Mouse (Mus musculus) CH12.LX (cell line): ENCODE data around the gene Samd1. TPM values are rescaled to one million over a fixed set of nuclear protein-coding genes. Genes with fewer than 3 reads are reported as not detected.

Experiments used
- DNase-seq: peaks from one replicate; pipeline ENCODE4 v3.0.0-alpha.2; 2013; ENCODE audit errors: extremely low read depth
- H3K27ac ChIP-seq: 2 replicates; pipeline ENCODE4 v1.5.1; 2012; ENCODE audit warnings: low read depth, mild to moderate bottlenecking, control low read depth, moderate library complexity; ENCODE audit not compliant: insufficient read depth
- H3K27me3 ChIP-seq: replicated peaks from 2 replicates; pipeline ENCODE3; 2012; ENCODE audit warnings: inconsistent platforms
- H3K36me3 ChIP-seq, 2 experiments: replicated peaks in 1 of 2; 2 replicates each; pipeline versions ENCODE3 to v1.6.1; 2012; ENCODE audit warnings: inconsistent platforms in 1 of 2, low read length in 1 of 2, mild to moderate bottlenecking in 1 of 2, mixed read lengths in 1 of 2, moderate library complexity in 1 of 2; ENCODE audit not compliant: control insufficient read depth in 1 of 2, insufficient read depth in 1 of 2
- H3K4me1 ChIP-seq, 2 experiments: 2 replicates each; pipeline ENCODE4 v1.6.1; 2012; ENCODE audit warnings: inconsistent platforms in 1 of 2, moderate library complexity in 1 of 2; ENCODE audit not compliant: insufficient read depth in 2 of 2, control insufficient read depth in 1 of 2
- H3K4me2 ChIP-seq: 2 replicates; pipeline ENCODE4 v1.6.1; 2012; ENCODE audit warnings: low read depth, mild to moderate bottlenecking, control low read depth; ENCODE audit not compliant: poor library complexity, insufficient read depth, severe bottlenecking
- H3K4me3 ChIP-seq, 3 experiments: fragments of 150-350 bp in 1 of 3; sonication (generic) in 1 of 3; replicated peaks in 1 of 3; 2 replicates each; pipeline versions ENCODE3 to v1.5.1; 2011 to 2012; ENCODE audit warnings: low read depth in 2 of 3, low read length in 2 of 3, mild to moderate bottlenecking in 2 of 3, moderate library complexity in 2 of 3, control low read depth in 1 of 3, improper control_type of control experiment in 1 of 3, inconsistent platforms in 1 of 3, mixed read lengths in 1 of 3; ENCODE audit not compliant: poor library complexity in 1 of 3
- H3K79me2 ChIP-seq: replicated peaks from 2 replicates; pipeline ENCODE4 v1.6.1; 2012; ENCODE audit warnings: mild to moderate bottlenecking, moderate library complexity; ENCODE audit not compliant: control insufficient read depth, poor library complexity, insufficient read depth, severe bottlenecking; ENCODE audit errors: extremely low read depth
- H3K9ac ChIP-seq: 2 replicates; pipeline ENCODE4 v1.6.1; 2012; ENCODE audit warnings: low read depth, mild to moderate bottlenecking, control low read depth, moderate library complexity; ENCODE audit not compliant: insufficient read depth
- H3K9me3 ChIP-seq: replicated peaks from 2 replicates; pipeline ENCODE3; 2012; ENCODE audit warnings: low read length, inconsistent platforms, mixed read lengths
- CHD2 ChIP-seq: IDR thresholded peaks from 2 replicates; pipeline ENCODE4 v1.6.1; 2011; ENCODE audit warnings: low read length, improper control_type of control experiment
- E2F4 ChIP-seq: IDR thresholded peaks from 2 replicates; pipeline ENCODE4 v1.6.1; 2011; ENCODE audit warnings: low read depth, low read length, improper control_type of control experiment; ENCODE audit not compliant: insufficient replicate concordance
- ETS1 ChIP-seq: conservative IDR thresholded peaks from 2 replicates; pipeline ENCODE4 v1.6.1; 2012; ENCODE audit warnings: low read depth, mild to moderate bottlenecking, inconsistent platforms, low read length, improper control_type of control experiment, moderate library complexity
- GABPA ChIP-seq: IDR thresholded peaks from 2 replicates; pipeline ENCODE4 v1.6.1; 2012; ENCODE audit warnings: low read depth, low read length, improper control_type of control experiment, inconsistent platforms; ENCODE audit not compliant: insufficient replicate concordance
- IRF4 ChIP-seq: IDR thresholded peaks from 2 replicates; pipeline ENCODE4 v1.6.1; 2014; ENCODE audit warnings: low read depth, mild to moderate bottlenecking, inconsistent platforms, low read length, improper control_type of control experiment
- JUN ChIP-seq: IDR thresholded peaks from 2 replicates; pipeline ENCODE4 v1.6.1; 2011; ENCODE audit warnings: low read depth, mild to moderate bottlenecking, low read length, improper control_type of control experiment, moderate library complexity; ENCODE audit not compliant: insufficient read depth
- JUND ChIP-seq: conservative IDR thresholded peaks from 2 replicates; pipeline ENCODE4 v1.6.1; 2011; ENCODE audit warnings: low read depth, low read length, improper control_type of control experiment
- KAT2A ChIP-seq: IDR thresholded peaks from 2 replicates; pipeline ENCODE4 v1.6.1; 2012; ENCODE audit warnings: low read length, improper control_type of control experiment, inconsistent platforms; ENCODE audit not compliant: insufficient replicate concordance
- MAX ChIP-seq: IDR thresholded peaks from 2 replicates; pipeline ENCODE4 v1.6.1; 2011; ENCODE audit warnings: low read length, improper control_type of control experiment
- MAZ ChIP-seq: IDR thresholded peaks from 2 replicates; pipeline ENCODE4 v1.6.1; 2012; ENCODE audit warnings: low read depth, mild to moderate bottlenecking, inconsistent platforms, low read length, improper control_type of control experiment, moderate library complexity
- MEF2A ChIP-seq: IDR thresholded peaks from 2 replicates; pipeline ENCODE4 v1.6.1; 2014; ENCODE audit warnings: low read depth, mild to moderate bottlenecking, inconsistent platforms, low read length, improper control_type of control experiment, borderline replicate concordance
- MXI1 ChIP-seq: IDR thresholded peaks from 2 replicates; pipeline ENCODE4 v1.6.1; 2011; ENCODE audit warnings: mild to moderate bottlenecking, low read depth, low read length, improper control_type of control experiment
- MYC ChIP-seq: IDR thresholded peaks from 2 replicates; pipeline ENCODE4 v1.6.1; 2011; ENCODE audit warnings: low read depth, mild to moderate bottlenecking, improper control_type of control experiment, low read length
- POLR2AphosphoS2 ChIP-seq: IDR thresholded peaks from 2 replicates; pipeline ENCODE4 v1.6.1; 2011; ENCODE audit warnings: low read depth, low read length, improper control_type of control experiment
- SMC3 ChIP-seq: IDR thresholded peaks from 2 replicates; pipeline ENCODE4 v1.6.1; 2011; ENCODE audit warnings: low read depth, low read length, improper control_type of control experiment
- TBP ChIP-seq: conservative IDR thresholded peaks from 2 replicates; pipeline ENCODE4 v1.6.1; 2011; ENCODE audit warnings: low read depth, low read length, improper control_type of control experiment
- TCF12 ChIP-seq: IDR thresholded peaks from 2 replicates; pipeline ENCODE4 v1.6.1; 2014; ENCODE audit warnings: low read depth, mild to moderate bottlenecking, inconsistent platforms, low read length, improper control_type of control experiment
- ZC3H11A ChIP-seq: IDR thresholded peaks from 2 replicates; pipeline ENCODE4 v1.6.1; 2012; ENCODE audit warnings: low read depth, mild to moderate bottlenecking, inconsistent platforms, low read length, improper control_type of control experiment
- ZKSCAN1 ChIP-seq: IDR thresholded peaks from 2 replicates; pipeline ENCODE4 v1.6.1; 2012; ENCODE audit warnings: low read depth, inconsistent platforms, low read length, improper control_type of control experiment, borderline replicate concordance
- ZMIZ1 ChIP-seq: IDR thresholded peaks from 2 replicates; pipeline ENCODE4 v1.6.1; 2012; ENCODE audit warnings: low read depth, mild to moderate bottlenecking, inconsistent platforms, low read length, improper control_type of control experiment
- ZNF384 ChIP-seq: IDR thresholded peaks from 2 replicates; pipeline ENCODE4 v1.6.1; 2012; ENCODE audit warnings: low read depth, low read length, improper control_type of control experiment, inconsistent platforms
- dilution Hi-C: fragments of 300-500 bp; cut with MboI; formaldehyde crosslinking; loops from 2 replicates; pipeline ENCODE4 v1.14.3; 2020; ENCODE audit warnings: low sequenced_read_pairs; ENCODE audit not compliant: extremely low pct_unique_long_range_greater_than_20kb, extremely low pct_ligation_motif_present
- in situ Hi-C: fragments of 300-500 bp; cut with MboI; formaldehyde crosslinking; loops from 3 replicates; pipeline ENCODE4 v1.14.3; 2019; ENCODE audit warnings: low sequenced_read_pairs, low pct_ligation_motif_present, low pct_unique_long_range_greater_than_20kb, mixed read lengths
- polyA plus RNA-seq: library from polyadenylated mRNA; unstranded; fragments of >175 nt; gene quantifications from 2 replicates; pipeline ENCODE4 v1.2.1, GENCODE M21; 2012; ENCODE audit warnings: low read depth; ENCODE audit not compliant: insufficient read length
- total RNA-seq, 2 experiments: library from RNA; depleted of rRNA; stranded (reverse); fragments of 300-350 nt in 1 of 2; fragments of >200 nt in 1 of 2; gene quantifications; 2 replicates each; pipeline ENCODE4 v1.2.3; 2012 to 2014

Samd1 gene
- total and polyA plus RNA-seq, 3 experiments: 42.1 to 54.5 (median 42.3) TPM

DNA sequence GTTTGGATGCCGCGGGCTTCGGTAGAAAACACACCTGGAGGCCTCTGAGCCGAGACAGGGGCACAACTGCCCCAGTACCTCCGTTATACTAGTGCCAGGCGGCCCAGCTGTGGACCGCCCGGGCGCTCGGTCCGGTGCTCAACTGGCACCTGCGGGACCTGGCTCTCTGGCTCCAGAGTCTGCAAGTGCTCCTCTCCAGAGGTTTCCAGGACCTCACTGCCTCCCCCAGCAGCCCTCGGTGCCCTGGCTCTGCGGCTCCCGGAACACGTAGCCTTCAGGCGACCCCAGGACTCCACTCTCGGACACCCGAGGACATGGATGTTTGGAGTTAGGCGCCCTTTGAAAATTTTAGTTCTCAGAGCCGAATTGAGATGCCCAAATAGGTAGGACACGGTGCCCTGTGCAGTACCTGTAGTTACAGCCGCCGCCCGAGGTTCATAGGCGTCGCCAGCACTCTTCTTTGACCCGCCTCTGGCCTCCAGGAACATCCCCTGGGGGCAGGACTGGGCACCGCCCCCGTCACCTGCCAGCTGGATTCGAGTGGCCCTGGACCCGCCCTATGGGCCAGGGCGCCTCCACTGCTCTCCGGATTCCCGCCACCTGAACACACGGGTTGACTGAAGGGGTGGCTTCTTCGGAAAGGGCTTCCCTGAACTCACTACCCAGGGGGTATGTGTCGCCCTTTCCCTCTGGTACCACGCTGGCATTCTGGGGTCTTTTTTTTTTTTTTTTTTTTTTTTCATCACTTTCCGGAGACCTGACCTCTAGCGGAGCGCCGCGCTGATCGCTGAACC, 14.4 kb downstream of the Samd1 start, which contains the start of gene 2210011C24Rik:
Gene 2210011C24Rik, minus strand, starts transcription at position 467 of the 794 bp plus-strand sequence.
- H3K4me1 ChIP-seq: peaks cover 6 to 18% of the 10 kb centered on the region in 2 experiments; a peak in 3 of 4 replicates
- peak within 1 kb of the TSS; percentile 87 for H3K4me2 ChIP-seq
- in situ Hi-C loops (no loop called here), dilution Hi-C loops (no loop called here)
- no peaks in the 10 kb centered on the region for H3K36me3 ChIP-seq
- H3K79me2 ChIP-seq: no peaks in the 10 kb centered on the region
- DNase-seq: no peak
- H3K27me3 ChIP-seq: peaks cover 30% of the 10 kb centered on the region
- H3K27ac ChIP-seq: no peak within 1 kb of the TSS
- H3K9ac ChIP-seq: no peak within 1 kb of the TSS
- peak within 1 kb of the TSS in 2 of 3 experiments; percentile 15 to 29 for H3K4me3 ChIP-seq
- TF ChIP-seq ZMIZ1: no peak
- TF ChIP-seq MYC: no peak
- no peak for TF ChIP-seq KAT2A
- no peak for TF ChIP-seq JUN
- TF ChIP-seq ZKSCAN1: no peak
- peak; percentile 50 for TF ChIP-seq ZNF384
- TF ChIP-seq E2F4: no peak
- TF ChIP-seq SMC3: no peak
- peaks cover 11% of the 10 kb centered on the region for H3K9me3 ChIP-seq

DNA sequence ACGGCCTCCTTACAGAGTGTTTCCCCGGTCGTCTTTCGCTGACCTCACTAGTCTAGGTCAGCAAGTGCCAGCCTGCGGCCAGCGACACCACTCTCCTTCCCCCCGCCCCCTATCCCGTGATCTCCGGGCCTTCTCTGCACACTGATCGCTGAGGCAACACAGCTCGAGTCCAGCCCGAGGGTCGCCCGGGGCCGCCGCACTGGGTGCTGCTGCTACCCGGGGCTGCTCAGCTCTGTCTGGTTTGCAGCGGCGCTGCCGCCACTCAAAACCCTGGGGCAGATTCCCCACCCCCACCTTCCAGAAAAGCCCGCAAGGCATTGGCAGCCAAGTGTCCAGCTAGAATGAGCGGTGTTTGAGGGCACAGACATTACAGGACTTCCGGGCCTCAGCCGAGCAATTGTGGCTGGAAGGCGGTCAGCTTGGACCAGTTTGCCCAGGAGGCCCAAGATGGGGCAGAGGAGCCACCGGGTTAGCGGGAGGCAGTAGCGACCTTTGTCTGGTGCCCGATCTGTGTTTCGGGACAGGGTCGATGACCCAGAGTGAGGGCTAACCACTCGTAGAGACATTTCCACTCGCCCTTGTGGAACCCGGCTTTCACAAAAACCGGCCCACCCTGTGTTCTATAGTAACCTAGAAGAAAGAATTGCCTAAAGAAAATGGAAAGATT, 15.2 kb downstream of the Samd1 start:
- in situ Hi-C loops: no loop called here
- H3K79me2 ChIP-seq: no peaks in the 10 kb centered on the region
- H3K4me2 ChIP-seq: no peak overlapping the region
- peaks cover 32% of the 10 kb centered on the region for H3K27me3 ChIP-seq
- no peak for DNase-seq
- H3K27ac ChIP-seq: no peak overlapping the region
- no peaks in the 10 kb centered on the region for H3K36me3 ChIP-seq
- H3K4me3 ChIP-seq: no peak overlapping the region
- peaks cover 6 to 18% of the 10 kb centered on the region in 2 experiments; a peak in 3 of 4 replicates for H3K4me1 ChIP-seq
- dilution Hi-C loops: no loop called here
- no peak overlapping the region for H3K9ac ChIP-seq
- peaks cover 11% of the 10 kb centered on the region for H3K9me3 ChIP-seq
- TF ChIP-seq CHD2 (no peak), KAT2A (no peak), TBP (no peak)
- TF ChIP-seq, all 38 proteins: peak for 0

DNA sequence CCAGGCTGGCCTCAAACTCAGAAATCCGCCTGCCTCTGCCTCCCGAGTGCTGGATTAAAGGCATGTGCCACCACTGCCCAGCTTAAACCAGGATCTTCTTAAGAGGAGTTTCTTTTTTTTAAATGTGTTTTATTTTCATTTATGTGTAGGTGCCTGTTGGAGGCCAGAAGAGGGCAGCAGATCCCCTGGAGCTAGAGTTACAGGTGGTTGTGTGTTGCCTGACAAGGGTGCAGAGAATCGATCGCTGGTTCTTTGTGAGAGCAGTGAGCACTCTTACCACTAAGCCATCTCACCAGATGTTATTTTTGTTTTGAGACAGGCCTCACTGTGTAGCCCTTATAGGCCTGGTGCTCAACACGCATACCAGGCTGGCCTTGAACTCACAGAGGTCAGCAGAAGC, 18.4 kb downstream of the Samd1 start:
- Histone ChIP-seq H3K27me3 (peaks cover 36% of the 10 kb centered on the region), H3K79me2 (no peaks in the 10 kb centered on the region), H3K4me3 (no peak overlapping the region), H3K27ac (no peak overlapping the region), H3K4me2 (no peak overlapping the region), H3K36me3 (no peaks in the 10 kb centered on the region), H3K4me1 (peaks cover 3 to 8% of the 10 kb centered on the region in 2 experiments; a peak in 3 of 4 replicates), H3K9me3 (peaks cover 11% of the 10 kb centered on the region), H3K9ac (no peak overlapping the region)
- DNase-seq: no peak
- dilution Hi-C loops: no loop called here
- in situ Hi-C loops: no loop called here
- no peak for TF ChIP-seq MEF2A
- TF ChIP-seq JUND: no peak
- no peak for TF ChIP-seq JUN
- no peak for TF ChIP-seq IRF4
- no peak for TF ChIP-seq TCF12
- no peak for TF ChIP-seq ETS1
- no peak for TF ChIP-seq TBP
- no peak for TF ChIP-seq POLR2AphosphoS2
- no peak for TF ChIP-seq MAZ
- TF ChIP-seq MAX: no peak
- no peak for TF ChIP-seq GABPA
- no peak for TF ChIP-seq ZC3H11A
- TF ChIP-seq MXI1: no peak
